Mouse (Mus musculus) fibroblast of lung, adult 2 months (primary cell): Measurements from ENCODE around the gene Epb41l5.

ENCODE experiments used
- DNase-seq: peaks from one replicate; pipeline ENCODE4 v3.0.0-alpha.2; 2011; ENCODE audit warnings: low read depth

Epb41l5 gene

DNA sequence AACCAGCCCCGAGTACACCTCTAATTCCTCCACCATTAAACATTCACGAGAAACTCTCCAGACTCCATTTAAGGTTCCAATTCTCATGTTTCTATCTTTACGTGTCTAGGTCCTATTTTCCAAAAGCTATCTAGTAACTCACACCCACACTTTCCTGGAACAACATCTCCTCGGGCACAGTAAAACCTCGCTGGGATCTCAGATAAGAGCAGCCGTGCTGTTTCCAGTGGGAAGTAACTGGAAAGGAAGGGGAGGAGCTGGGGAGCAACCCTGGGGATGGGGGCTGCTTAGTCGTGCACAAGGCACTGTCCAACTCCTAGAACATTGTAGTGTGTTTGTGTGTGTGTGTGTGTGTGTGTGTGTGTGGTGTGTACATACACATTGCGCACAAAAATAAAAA is 146.9 kb downstream of the Epb41l5 start:
- no peak for DNase-seq

DNA sequence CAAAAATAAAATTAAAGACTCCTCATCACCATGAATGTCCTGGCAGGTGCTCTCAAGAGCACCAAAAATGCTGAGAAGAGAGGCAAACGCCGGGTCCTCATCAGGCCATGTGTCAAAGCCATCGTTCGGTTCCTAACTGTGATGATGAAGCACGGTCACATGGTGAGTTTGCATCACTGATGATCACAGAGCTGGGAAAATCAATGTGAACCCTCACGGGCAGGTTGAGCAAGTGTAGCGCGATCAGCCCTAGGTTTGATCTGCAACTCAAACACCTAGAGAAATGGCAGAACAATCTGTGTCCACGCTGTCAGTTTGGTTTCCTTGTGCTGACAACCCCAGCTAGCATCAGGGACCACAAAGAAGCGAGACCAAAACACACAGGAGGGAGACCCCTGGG is 149.3 kb downstream of the Epb41l5 start:
- DNase-seq: no peak

DNA sequence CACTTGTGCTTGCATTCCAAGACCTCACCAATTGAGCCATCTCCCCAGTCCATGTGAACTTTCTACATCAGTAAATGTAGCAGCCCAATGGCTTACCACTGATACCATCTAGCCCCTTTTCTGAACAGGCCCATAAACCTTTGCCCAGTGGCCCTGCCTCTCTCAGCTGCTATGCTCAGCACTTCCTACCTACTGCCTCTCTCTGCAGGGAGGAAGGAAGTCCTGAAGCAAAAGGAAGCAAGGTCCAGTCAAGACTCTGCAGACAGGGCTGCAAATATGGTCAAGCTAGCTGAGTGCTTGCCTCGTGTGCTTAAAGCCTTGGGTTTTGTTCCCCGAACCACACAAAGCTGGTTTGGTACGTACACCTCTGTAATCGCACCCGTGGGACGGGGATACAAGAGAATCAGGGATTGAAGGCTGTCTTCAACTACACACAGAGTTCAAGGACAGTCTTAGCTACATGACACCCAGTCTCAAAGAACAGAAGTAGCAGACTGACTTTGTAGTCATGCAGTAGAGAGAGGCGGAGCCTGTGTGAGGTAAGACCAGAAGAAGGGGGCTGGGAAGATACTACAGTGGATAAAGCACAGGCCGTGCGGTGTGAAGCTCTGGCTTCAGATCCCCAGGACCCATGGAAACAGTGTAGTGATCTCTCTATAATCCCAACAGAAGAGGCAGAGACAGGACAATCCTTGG is 150.1 kb downstream of the Epb41l5 start:
- no peak for DNase-seq

DNA sequence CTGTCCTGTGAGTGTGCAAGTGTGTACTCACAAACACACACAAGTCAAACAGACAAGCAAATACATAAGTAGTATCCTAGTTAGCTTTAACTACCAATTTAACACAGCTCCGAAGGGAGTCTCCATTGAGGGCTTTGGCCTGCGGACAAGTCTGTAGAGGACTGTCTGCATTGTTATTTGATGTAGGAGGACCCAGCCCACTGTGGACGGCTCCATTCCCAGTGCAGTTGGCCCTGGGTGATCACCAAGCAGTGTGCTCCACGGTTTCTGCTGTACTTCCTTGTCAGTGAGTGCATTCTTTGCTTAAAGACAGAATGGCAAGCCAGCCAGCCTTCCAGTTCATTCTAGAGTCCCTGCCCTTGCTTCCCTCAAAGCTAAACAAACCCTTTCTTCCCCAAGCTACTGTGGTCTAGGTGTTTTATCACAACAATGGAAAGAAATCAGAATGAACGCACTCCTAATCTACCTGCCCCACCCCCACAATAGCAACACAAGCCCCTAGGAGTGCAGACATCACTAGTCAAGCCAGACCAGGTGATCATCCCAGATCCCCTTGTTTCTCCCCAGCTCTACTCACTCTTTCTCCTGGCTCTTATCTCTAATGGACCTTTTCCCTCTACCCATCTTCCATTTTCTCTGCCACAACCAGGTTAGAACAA is 151.3 kb downstream of the Epb41l5 start:
- DNase-seq: no peak

DNA sequence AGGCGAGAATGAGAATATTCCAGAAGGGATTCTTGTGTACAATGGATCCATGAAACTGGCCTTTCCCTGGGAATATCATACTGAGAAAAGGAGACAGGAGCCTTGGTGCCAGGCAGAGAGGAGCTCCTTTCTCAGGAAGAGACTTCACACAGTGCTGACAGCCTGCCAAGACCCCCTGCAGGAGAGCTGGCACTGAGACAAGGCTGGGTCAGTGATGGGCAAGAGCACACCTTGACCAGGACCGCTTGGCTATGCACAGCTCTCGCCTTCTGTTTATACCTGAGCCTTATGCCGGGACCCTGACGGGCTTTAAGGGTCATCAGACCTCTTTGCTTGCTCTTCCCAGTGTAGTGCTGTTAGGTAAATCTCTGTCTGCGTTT is 153.4 kb downstream of the Epb41l5 start:
- DNase-seq: no peak
